12 mouse cellular contexts compared by ENCODE assay signal in genomic region chr19:59630706-59631105, GRCm38 (mm10).
"Had no signal": no experiment of that assay in that cellular context is flagged by ENCODE, and none has a peak within 500 bp of the region (broad histone marks: within the 10 kb centered on the region; RNA-seq: fewer than 3 reads in every experiment).

No protein-coding gene starts in this region.

- H3K9ac ChIP-seq: intestine, embryonic 15.5 days; liver, embryonic 15.5 days; neural tube, embryonic 13.5 days; stomach, embryonic 15.5 days had no signal

- H3K27me3 ChIP-seq: intestine, embryonic 15.5 days; liver, embryonic 15.5 days; stomach, embryonic 15.5 days had no signal

- H3K36me3 ChIP-seq: intestine, embryonic 15.5 days; limb, embryonic 10.5 days; liver, embryonic 15.5 days; midbrain, embryonic 10.5 days; neural tube, embryonic 13.5 days; stomach, embryonic 15.5 days had no signal

- DNase-seq: lung, adult 2 months; lung, postnatal 36 days; retina, postnatal 1 day had no signal

- H3K27ac ChIP-seq: intestine, embryonic 15.5 days; limb, embryonic 10.5 days; liver, embryonic 15.5 days; midbrain, embryonic 10.5 days; neural tube, embryonic 13.5 days; stomach, embryonic 15.5 days had no signal

- H3K9me3 ChIP-seq: intestine, embryonic 15.5 days; limb, embryonic 10.5 days; liver, embryonic 15.5 days; midbrain, embryonic 10.5 days; neural tube, embryonic 13.5 days; stomach, embryonic 15.5 days had no signal

- H3K4me3 ChIP-seq: intestine, embryonic 15.5 days; limb, embryonic 10.5 days; liver, embryonic 15.5 days; midbrain, embryonic 10.5 days; neural tube, embryonic 13.5 days; stomach, embryonic 15.5 days had no signal

- ATAC-seq: intestine, embryonic 15.5 days; lung, postnatal 0 days; midbrain, embryonic 16.5 days had no signal

- H3K4me1 ChIP-seq: intestine, embryonic 15.5 days; liver, embryonic 15.5 days; stomach, embryonic 15.5 days had no signal

- H3K4me2 ChIP-seq: intestine, embryonic 15.5 days; liver, embryonic 11.5 days; liver, embryonic 15.5 days; neural tube, embryonic 13.5 days; stomach, embryonic 15.5 days had no signal
